Mouse (Mus musculus) adrenal gland, adult 2 months (tissue): Measurements from ENCODE around the gene Dnm1l. TPM values are rescaled to one million over a fixed set of nuclear protein-coding genes. Genes with fewer than 3 reads are reported as not detected.
"Not testable (repeated sequence)": the region's sequence is repeated elsewhere in the genome, so short reads cannot be mapped to it uniquely, and the experiment has no call there.

Source experiments
- DNase-seq: peaks from one replicate; pipeline ENCODE4 v3.0.0; 2021
- long read RNA-seq: library from polyadenylated mRNA; stranded (forward); transcript quantifications from one replicate; pipeline ENCODE4 v2.0.0, GENCODE M21; 2021
- polyA plus RNA-seq: library from polyadenylated mRNA; depleted of rRNA; stranded (reverse); fragments of >200 nt; gene quantifications from 2 replicates; pipeline ENCODE4 v1.2.3, GENCODE M21; 2012; rRNA removed
- total RNA-seq, 2 experiments: library from RNA; stranded (reverse); gene quantifications; 2 replicates each; pipeline ENCODE4 v1.2.3; 2021

The Dnm1l gene
- total RNA-seq (10 to 100 TPM; 76.7 to 84.5 TPM), polyA plus RNA-seq (3.0 and 4.9 TPM in 2 replicates)
- long read RNA-seq, transcript Dnm1l-201 (18 exons, 3,951 nt), result major isoform, 10 of 28 reads
- long read RNA-seq, partial matches to known transcripts, result 3 of 28 reads
- long read RNA-seq, other reads (novel, unspliced or antisense), result 12 of 28 reads

- DNase-seq, result peak; percentile 96
Observed at GRCm38 (mm10) chr16:16358481-16359100, at the start of gene Dnm1l. Gene Dnm1l (minus strand): TSS chr16:16358959.

- DNase-seq, result not testable (repeated sequence)
Observed at GRCm38 (mm10) chr16:16367217-16367616, 8.5 kb upstream of the Dnm1l start.

- not testable (repeated sequence) for DNase-seq
Observed at GRCm38 (mm10) chr16:16359101-16359482, 333 bp upstream of the Dnm1l start.

GRCm38 (mm10) chr16:16357908-16358307, 851 bp downstream of the Dnm1l start:
- DNase-seq, result peak; percentile 4

- DNase-seq, result no peak
Observed at GRCm38 (mm10) chr16:16346420-16346819, 12.3 kb downstream of the Dnm1l start.

- DNase-seq, result no peak
Observed at GRCm38 (mm10) chr16:16325775-16326336, 32.9 kb downstream of the Dnm1l start.

- no peak for DNase-seq
Observed at GRCm38 (mm10) chr16:16311319-16311718, 47.4 kb downstream of the Dnm1l start.

- no peak for DNase-seq
Observed at GRCm38 (mm10) chr16:16303888-16304287, 54.9 kb downstream of the Dnm1l start.

- DNase-seq, result peak; percentile 76
Observed at GRCm38 (mm10) chr16:16303138-16303827, 55.5 kb downstream of the Dnm1l start.

GRCm38 (mm10) chr16:16302369-16303137, 56.2 kb downstream of the Dnm1l start, which contains the start of gene Yars2:
Gene Yars2 (plus strand): TSS chr16:16302965.
- peak; percentile 94 for DNase-seq

- no peak for DNase-seq
Observed at GRCm38 (mm10) chr16:16273752-16274151, 85.0 kb downstream of the Dnm1l start.

GRCm38 (mm10) chr16:16272978-16273377, 85.8 kb downstream of the Dnm1l start:
- DNase-seq, result no peak

- no peak for DNase-seq
Observed at GRCm38 (mm10) chr16:16262436-16262835, 96.3 kb downstream of the Dnm1l start.

Other genes starting within 250 kb of the Dnm1l start
- 1 to 10 TPM; 3.0 to 4.1 TPM for gene Pkp2, start 145.6 kb downstream of the Dnm1l start, total RNA-seq
- 3.6 and 5.7 TPM in 2 replicates for gene Pkp2, start 145.6 kb downstream of the Dnm1l start, polyA plus RNA-seq
- gene Yars2, start 56.0 kb downstream of the Dnm1l start, total RNA-seq, result 10 to 100 TPM; 33.1 to 37.7 TPM
- gene Yars2, start 56.0 kb downstream of the Dnm1l start, polyA plus RNA-seq, result 69.5 and 88.0 TPM in 2 replicates
- gene Fgd4, start 241.6 kb upstream of the Dnm1l start, total RNA-seq, result 10 to 100 TPM; 13.5 to 16.5 TPM
- gene Fgd4, start 241.6 kb upstream of the Dnm1l start, polyA plus RNA-seq, result 0.71 and 1.2 TPM in 2 replicates